Mouse (Mus musculus) lung, adult 2 months (tissue): ENCODE data around the gene Ranbp1. TPM values are rescaled to one million over a fixed set of nuclear protein-coding genes. Genes with fewer than 3 reads are reported as not detected.

Source experiments
- DNase-seq: peaks from one replicate; pipeline ENCODE4 v3.0.0; 2022
- H3K4me1 ChIP-seq: fragments of 200-500 bp; 2 replicates; pipeline ENCODE4 v1.6.1; 2011; ENCODE audit warnings: low read length; ENCODE audit not compliant: control insufficient read depth, insufficient read depth
- H3K4me3 ChIP-seq: fragments of 200-500 bp; replicated peaks from 2 replicates; pipeline ENCODE3; 2011; ENCODE audit warnings: low read depth, mild to moderate bottlenecking, control low read depth, low read length; ENCODE audit errors: extremely low read depth
- CTCF ChIP-seq: fragments of 200-500 bp; IDR thresholded peaks from 2 replicates; pipeline ENCODE4 v1.5.1; 2011; ENCODE audit warnings: mild to moderate bottlenecking, low read length, control low read depth; ENCODE audit not compliant: insufficient read depth
- POLR2A ChIP-seq: fragments of 200-500 bp; IDR thresholded peaks from 2 replicates; pipeline ENCODE4 v1.6.1; 2011; ENCODE audit warnings: low read depth, mild to moderate bottlenecking, control low read depth, low read length, borderline replicate concordance; ENCODE audit errors: extremely low read depth
- WGBS: fragments of 180-500 bp; shearing (Covaris S2); methylation state at CpG from one replicate; pipeline ENCODE4 v1.1.7; 2018; 5-methylcytosine and 5-hydroxymethylcytosine counted together
- polyA plus RNA-seq: library from polyadenylated mRNA; depleted of rRNA; stranded (reverse); fragments of >200 nt; gene quantifications from 2 replicates; pipeline ENCODE4 v1.2.3, GENCODE M21; 2012

Ranbp1 gene
- polyA plus RNA-seq, 1 experiment, result 31.5 TPM

DNA sequence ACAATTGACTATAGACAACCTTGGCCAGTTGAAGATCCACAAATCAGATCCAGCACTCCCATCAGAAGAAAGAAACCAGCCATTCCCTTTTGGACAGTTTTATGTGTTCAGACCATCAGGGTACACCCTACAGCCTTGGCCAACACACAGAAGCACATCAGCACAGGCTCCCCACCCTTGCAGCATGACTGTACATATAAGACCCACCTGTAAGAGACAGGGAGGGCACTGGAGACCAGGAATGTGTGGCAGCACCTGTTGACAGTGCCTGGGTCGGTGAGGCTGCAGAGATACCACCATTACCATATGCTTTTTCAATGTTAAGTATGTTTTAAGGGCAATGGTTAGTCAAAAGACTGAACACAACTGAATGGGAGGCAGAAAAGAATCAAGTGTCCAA lies 5.3 kb upstream of the Ranbp1 start:
- no peak for TF ChIP-seq POLR2A
- no peak for TF ChIP-seq CTCF
- Histone ChIP-seq H3K4me1 (peaks cover 4% of the 10 kb centered on the region), H3K4me3 (no peak overlapping the region)
- 82% methylated on average over 1 of the region's 1 CpGs for WGBS
- no peak for DNase-seq

DNA sequence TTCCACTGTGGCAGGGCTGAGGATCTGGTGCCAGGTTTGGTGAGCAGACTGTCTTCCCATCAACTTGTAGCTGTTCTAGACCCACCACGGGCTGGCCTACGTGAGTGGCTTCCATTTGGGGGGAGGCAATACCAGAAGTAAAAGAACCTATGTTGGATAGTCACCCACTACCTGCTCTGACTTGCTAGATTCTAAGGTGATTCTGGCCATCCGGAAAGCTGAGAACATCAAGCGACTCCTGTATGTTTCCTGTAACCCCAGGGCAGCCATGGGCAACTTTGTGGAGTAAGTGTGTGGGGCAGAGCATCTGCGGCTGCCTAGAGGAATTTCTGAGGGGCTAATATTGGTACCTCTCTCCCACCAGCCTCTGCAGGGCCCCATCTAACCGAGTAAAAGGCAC lies 4.2 kb upstream of the Ranbp1 start:
- H3K4me3 ChIP-seq, result no peak overlapping the region
- DNase-seq, result no peak
- 78% methylated on average over 6 of the region's 6 CpGs for WGBS
- peaks cover 4% of the 10 kb centered on the region for H3K4me1 ChIP-seq
- TF ChIP-seq POLR2A (no peak), CTCF (no peak)

DNA sequence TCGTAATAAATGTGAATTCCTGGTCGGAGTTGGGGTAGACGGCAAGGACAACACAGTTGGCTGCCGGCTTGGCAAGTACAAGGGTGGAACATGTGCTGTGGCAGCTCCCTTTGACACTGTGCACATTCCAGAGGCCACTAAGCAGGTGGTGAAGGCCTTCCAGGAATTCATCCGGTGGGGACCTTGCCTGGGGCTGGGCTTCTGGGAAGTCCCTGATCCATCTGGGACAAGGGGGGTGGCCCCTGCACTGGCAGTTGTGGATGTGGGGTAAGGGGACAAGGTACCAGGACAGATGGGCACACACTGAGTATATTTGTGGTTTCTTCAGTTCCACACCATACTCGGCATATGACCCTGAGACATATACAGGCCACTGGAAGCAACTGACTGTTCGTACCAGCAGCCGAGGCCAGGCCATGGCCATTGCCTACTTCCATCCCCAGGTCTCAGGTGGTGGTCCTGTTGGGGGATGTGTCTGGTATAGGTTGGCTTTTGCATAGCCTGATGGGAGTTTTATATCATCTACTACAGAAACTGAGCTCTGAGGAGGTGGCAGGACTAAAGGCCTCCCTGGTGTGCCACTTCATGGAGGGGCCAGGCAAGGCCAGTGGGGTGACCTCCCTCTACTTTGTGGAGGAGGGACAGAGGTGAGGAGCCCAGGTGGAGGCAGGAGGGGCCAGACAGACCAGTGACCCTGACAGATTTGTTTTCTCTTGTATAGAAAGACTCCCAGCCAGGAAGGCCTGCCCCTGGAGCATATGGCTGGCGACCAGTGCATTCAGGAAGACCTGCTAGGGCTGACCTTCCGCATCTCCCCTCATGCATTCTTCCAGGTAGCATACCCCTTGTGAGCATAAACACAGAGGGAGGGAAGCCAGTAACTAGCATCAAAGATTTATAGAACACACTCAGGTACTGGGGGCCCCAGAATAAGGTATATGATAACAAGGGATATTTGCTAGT lies 2.6 kb upstream of the Ranbp1 start:
- TF ChIP-seq CTCF, result no peak
- TF ChIP-seq POLR2A, result no peak
- Histone ChIP-seq H3K4me1 (peaks cover 4% of the 10 kb centered on the region), H3K4me3 (no peak overlapping the region)
- DNase-seq, result no peak
- 61% methylated on average over 10 of the region's 10 CpGs for WGBS

DNA sequence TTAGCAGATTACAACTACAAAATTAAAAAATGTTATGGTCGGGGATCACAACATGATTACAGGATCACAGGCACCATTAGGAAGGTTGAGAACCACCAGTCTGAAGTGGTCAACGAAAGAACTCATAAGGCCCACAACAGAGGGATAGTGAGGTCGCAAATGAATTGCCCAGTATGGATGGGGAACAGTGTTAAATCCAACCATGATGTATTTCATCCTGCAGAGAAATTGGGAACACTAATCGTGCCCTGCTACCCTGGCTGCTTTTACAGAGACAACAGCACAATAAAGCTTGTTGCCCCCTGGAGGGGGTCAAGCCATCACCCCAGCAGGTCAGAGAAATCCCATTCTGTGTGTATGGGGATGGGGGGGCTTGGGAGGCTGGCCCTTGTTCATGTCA lies 1.7 kb upstream of the Ranbp1 start:
- TF ChIP-seq CTCF, result no peak
- Histone ChIP-seq H3K4me1 (peaks cover 4% of the 10 kb centered on the region), H3K4me3 (no peak overlapping the region)
- 63% methylated on average over 4 of the region's 4 CpGs for WGBS
- no peak for DNase-seq

DNA sequence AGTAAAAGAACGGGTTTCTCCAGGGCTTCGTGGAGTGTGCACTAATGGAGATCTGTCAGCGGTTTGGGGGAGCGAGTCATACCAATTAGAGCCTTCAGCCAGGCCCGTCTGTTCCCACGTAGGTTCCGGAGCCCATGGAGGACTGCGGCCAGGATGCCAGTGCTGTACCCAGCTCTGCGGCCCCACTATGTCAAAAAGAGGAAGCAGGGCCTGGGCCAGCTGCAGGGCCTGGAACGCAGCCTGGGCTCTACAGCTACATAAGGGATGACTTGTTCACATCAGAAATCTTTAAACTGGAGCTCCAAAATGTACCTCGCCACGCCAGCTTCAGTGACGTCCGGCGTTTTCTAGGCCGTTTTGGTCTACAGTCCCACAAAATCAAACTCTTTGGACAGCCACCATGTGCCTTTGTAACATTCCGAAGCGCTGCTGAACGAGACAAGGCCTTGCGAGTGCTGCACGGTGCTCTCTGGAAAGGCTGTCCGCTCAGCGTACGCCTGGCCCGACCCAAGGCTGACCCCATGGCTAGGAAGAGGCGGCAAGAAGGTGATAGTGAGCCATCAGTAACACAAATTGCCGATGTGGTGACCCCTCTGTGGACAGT lies 934 bp upstream of the Ranbp1 start:
- 1% methylated on average over 27 of the region's 27 CpGs for WGBS
- H3K4me1 ChIP-seq, result peaks cover 4% of the 10 kb centered on the region
- H3K4me3 ChIP-seq, result peak overlapping the region; percentile 97
- DNase-seq, result peak; percentile 37
- TF ChIP-seq CTCF (no peak), POLR2A (no peak)

DNA sequence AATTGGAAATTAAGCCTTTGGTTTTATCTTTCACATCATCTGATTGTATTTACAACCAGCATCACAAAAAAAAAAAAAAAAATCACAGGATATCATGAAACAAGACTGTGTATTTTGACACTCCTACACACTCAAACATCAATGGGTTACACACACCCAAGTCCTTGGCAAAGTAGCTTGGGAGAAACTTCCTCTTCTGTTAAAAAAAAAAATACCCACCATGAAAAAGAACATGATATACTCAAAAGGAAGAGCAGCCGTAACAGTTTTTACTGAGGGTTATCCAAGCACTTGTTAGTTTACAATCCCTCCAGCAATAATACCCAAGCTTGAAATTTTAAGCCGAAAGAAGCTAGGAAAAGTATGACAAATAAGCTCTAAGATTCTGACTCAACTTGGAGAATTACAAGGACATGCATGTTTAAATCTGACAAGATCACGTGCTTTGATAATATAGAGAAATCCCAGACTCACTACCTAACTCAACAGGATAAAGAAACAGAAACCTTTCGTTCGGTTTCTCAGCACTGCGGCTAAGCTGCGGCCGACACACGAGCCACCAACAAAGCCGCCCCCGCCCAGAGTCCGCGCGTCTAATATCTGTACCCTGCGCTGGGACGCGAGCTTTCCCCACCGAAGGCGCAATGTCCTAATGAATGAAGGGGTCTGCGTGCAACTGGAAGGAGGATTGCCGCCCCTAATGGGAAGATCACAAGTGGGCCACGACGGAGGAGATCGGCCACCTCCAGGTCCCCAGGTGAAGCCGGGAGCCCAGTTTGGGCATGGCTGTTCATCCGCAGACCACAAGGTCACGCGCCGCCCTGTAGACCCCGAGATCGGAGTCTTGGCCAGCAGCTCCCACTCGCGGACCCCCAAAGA lies 772 bp downstream of the Ranbp1 start:
- DNase-seq, result no peak
- Histone ChIP-seq H3K4me3 (peak overlapping the region; percentile 73), H3K4me1 (peaks cover 4% of the 10 kb centered on the region)
- no peak for TF ChIP-seq POLR2A
- TF ChIP-seq CTCF, result no peak
- under 1% methylated on average over 33 of the region's 33 CpGs for WGBS

DNA sequence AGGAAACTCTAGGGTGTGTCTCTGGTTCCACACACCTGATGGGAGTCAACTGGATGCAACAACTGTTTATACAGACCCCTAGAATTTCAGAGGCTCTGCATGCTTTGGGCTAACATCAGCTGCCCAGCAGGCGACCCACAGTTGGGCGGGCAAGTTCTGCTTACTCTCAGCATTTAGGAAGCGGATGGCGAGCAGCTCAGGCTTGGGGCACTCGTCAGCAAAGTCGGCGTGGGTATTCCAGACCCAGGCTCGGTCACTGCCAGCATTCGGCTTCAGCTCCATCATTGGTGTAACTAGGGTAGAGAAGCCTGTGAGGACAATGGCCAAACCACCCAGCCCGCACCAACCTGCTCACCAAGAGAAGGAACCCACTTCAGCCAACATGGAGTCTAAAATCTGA lies 7.0 kb downstream of the Ranbp1 start:
- Histone ChIP-seq H3K4me1 (no peaks in the 10 kb centered on the region), H3K4me3 (no peak overlapping the region)
- WGBS, result 95% methylated on average over 10 of the region's 10 CpGs
- TF ChIP-seq CTCF, result no peak
- TF ChIP-seq POLR2A, result no peak
- no peak for DNase-seq

DNA sequence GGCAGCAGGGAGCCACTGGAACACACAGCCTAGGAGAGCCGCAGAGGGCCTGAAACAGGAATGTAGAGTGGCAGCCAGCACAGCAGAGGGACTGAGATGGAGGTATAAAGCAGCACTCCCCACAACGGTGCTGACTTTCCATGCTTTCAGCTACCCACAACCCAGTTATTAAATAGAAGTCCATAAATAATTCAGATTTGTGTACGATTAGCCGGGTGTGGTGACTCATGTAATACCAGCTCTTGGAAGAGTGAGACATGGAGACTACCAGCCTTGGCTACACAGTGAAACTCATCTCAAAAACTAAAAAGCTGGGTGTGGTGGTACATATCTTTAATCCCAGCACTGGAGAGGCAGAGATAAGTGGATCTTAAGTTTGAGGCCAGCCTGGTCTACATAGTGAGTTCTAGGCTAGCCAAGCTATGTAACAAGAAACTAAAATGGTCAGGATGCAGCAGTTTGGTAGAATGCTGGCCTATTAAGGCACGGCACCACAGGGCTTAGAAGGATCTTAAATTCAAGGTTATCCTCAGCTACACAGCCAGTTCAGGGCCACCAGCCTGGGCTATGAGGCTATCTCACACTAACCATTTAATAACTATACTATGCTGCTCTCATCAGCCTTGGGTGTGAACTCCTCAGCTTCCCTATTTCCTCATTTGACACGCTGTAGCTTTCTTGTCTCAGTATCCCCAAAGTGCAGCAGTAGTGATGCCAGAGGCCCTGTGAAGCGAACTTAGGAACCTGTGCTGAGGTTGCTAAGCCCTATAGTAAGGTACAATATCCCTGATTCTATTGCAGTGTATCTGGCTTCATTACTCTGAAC lies 11.6 kb downstream of the Ranbp1 start:
- WGBS, result 67% methylated on average over 7 of the region's 7 CpGs
- no peak overlapping the region for H3K4me3 ChIP-seq
- peaks cover 12% of the 10 kb centered on the region for H3K4me1 ChIP-seq
- TF ChIP-seq CTCF (no peak), POLR2A (no peak)
- no peak for DNase-seq
